ENCODE assay signal across 7 mouse cellular contexts in the genomic region with DNA sequence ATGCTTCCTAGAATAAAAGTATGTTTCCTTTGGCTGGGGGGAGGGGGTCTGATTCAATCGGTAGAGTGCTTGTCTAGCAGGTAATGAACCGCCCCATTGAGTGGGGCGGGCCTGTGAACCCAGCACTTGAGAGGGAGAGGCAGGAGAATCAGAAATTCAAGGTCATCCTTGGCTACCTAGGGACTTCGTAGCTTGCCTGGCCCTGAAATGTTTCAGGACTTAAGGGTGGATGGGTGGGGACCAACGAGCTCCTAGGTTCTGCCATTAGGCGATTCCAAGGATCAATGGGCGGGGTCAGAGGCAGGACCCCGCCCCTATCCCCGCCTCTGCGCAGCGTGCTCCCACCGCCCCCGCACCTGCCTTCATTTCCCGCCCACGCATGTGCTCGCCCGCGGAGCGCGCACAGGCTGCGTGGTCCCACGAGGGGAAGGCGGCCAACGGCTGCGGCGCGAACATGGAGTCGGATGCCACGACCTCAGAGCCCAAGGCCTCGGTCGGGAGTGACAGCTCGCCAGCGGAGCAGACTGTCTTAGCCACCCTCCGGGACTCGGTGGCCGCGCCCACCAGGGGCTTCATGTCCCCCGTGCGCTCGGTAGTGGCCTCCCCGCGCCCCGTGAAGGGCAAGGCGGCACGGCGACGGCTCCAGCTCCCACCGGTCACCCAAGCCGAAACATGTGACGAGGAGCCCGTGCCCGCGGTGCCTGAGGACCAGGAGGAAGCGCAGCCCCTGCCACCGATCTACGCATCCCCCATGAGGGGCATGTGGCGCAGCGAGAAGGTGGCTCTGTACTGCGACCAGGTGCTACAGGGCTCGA. TPM values are rescaled to one million over a fixed set of nuclear protein-coding genes. Genes with fewer than 3 reads are reported as not detected.
A peak's percentile ranks its signal among the peaks of the same experiment; 100 is the strongest.
DNase-seq lines count a peak whose midpoint lies in the region; ATAC-seq lines count a peak whose summit lies in the region.

TSS of gene Shcbp1l (plus strand) at position 393 of the 815 bp plus-strand sequence.

- H3K9me3 ChIP-seq in embryonic facial prominence, embryonic 12.5 days: no peaks in the 10 kb centered on the region
- H3K9me3 ChIP-seq in limb, embryonic 10.5 days (replicated peaks): no peaks in the 10 kb centered on the region
- no peaks in the 10 kb centered on the region for H3K9me3 ChIP-seq in midbrain, embryonic 12.5 days

- H3K4me2 ChIP-seq in embryonic facial prominence, embryonic 12.5 days (replicated peaks): peak within 1 kb of the TSS; percentile 98
- H3K4me2 ChIP-seq in midbrain, embryonic 12.5 days (replicated peaks): peak within 1 kb of the TSS; percentile 98

- peak within 1 kb of the TSS; percentile 53 for H3K9ac ChIP-seq in embryonic facial prominence, embryonic 12.5 days
- H3K9ac ChIP-seq in midbrain, embryonic 12.5 days (replicated peaks): peak within 1 kb of the TSS; percentile 52

- H3K36me3 ChIP-seq in embryonic facial prominence, embryonic 12.5 days: no peaks in the 10 kb centered on the region
- H3K36me3 ChIP-seq in limb, embryonic 10.5 days: no peaks in the 10 kb centered on the region
- no peaks in the 10 kb centered on the region for H3K36me3 ChIP-seq in midbrain, embryonic 12.5 days

- WGBS in embryonic facial prominence, embryonic 12.5 days: 2% methylated on average over 60 of the region's 60 CpGs
- 2% methylated on average over 60 of the region's 60 CpGs for WGBS in limb, embryonic 10.5 days
- WGBS in midbrain, embryonic 12.5 days: 3% methylated on average over 58 of the region's 60 CpGs

- ATAC-seq in embryonic facial prominence, embryonic 12.5 days (ENCODE audit: insufficient number of reproducible peaks, insufficient read depth, low FRiP score, low TSS enrichment): peak; percentile 81; the same call in 1 of the 2 replicates
- ATAC-seq in midbrain, embryonic 12.5 days (ENCODE audit: low FRiP score, low read depth): peak; percentile 88

- H3K27me3 ChIP-seq in embryonic facial prominence, embryonic 12.5 days: peaks cover 16% of the 10 kb centered on the region
- H3K27me3 ChIP-seq in limb, embryonic 10.5 days (ENCODE audit: low read depth, poor library complexity, severe bottlenecking): peaks cover 36% of the 10 kb centered on the region
- peaks cover 31% of the 10 kb centered on the region for H3K27me3 ChIP-seq in midbrain, embryonic 12.5 days

- H3K4me1 ChIP-seq in embryonic facial prominence, embryonic 12.5 days: 0 out of 2 replicates have a peak, but pooled peaks cover 9% of the 10 kb centered on the region
- peaks cover 14% of the 10 kb centered on the region for H3K4me1 ChIP-seq in limb, embryonic 10.5 days
- H3K4me1 ChIP-seq in midbrain, embryonic 12.5 days: peaks cover 14% of the 10 kb centered on the region

- H3K27ac ChIP-seq in embryonic facial prominence, embryonic 12.5 days: no peak within 1 kb of the TSS
- peak within 1 kb of the TSS; percentile 57; the same call in 1 of the 2 replicates for H3K27ac ChIP-seq in limb, embryonic 10.5 days
- H3K27ac ChIP-seq in midbrain, embryonic 12.5 days (replicated peaks): no peak within 1 kb of the TSS

- peak; percentile 10 to 31 for DNase-seq in adrenal gland, postnatal 4 days (ENCODE audit: low spot score in 2 of 2)
- DNase-seq in heart, adult 11 months: peak; percentile 96
- DNase-seq in kidney, adult 18-20 months: peak; percentile 43
- DNase-seq in limb, embryonic 10.5 days (ENCODE audit: low spot score): peak; percentile 74
- DNase-seq in spleen, adult 18-20 months: peak; percentile 67 to 79

- peak within 1 kb of the TSS; percentile 54 for H3K4me3 ChIP-seq in embryonic facial prominence, embryonic 12.5 days
- peak within 1 kb of the TSS; percentile 69 for H3K4me3 ChIP-seq in limb, embryonic 10.5 days
- peak within 1 kb of the TSS; percentile 61 for H3K4me3 ChIP-seq in midbrain, embryonic 12.5 days

RNA-seq across cellular contexts. Expression of gene Shcbp1l, which starts in this region (rescaled TPM):
- 1 to 10 TPM in 1 of 2 experiments, under 1 TPM in 1; 0.67 to 1.2 TPM for total RNA-seq in adrenal gland, postnatal 4 days (2021)
- 0.29 and 0.32 TPM in 2 replicates for polyA plus RNA-seq in embryonic facial prominence, embryonic 12.5 days (2016; fragmentation: Nextera tagmentation; extraction: Ambion mirVana)
- polyA plus RNA-seq in limb, embryonic 10.5 days (2016; fragmentation: Nextera tagmentation; extraction: Ambion mirVana): 0.14 and 0.15 TPM in 2 replicates
- 0.17 and 0.22 TPM in 2 replicates for polyA plus RNA-seq in midbrain, embryonic 12.5 days (2016; fragmentation: Nextera tagmentation; extraction: Ambion mirVana)

Comparison
In these comparisons a context has a peak if more than half of its experiments do, and no peak if none do; other contexts are left out.
1. Peak in ATAC-seq, H3K4me3 ChIP-seq, H3K9ac ChIP-seq and H3K4me2 ChIP-seq in embryonic facial prominence, embryonic 12.5 days; RNA of the gene not detected or under 1 TPM.
2. Peak in DNase-seq, H3K4me3 ChIP-seq and H3K27ac ChIP-seq in limb, embryonic 10.5 days; RNA of the gene not detected or under 1 TPM.
3. Peak in ATAC-seq, H3K4me3 ChIP-seq, H3K9ac ChIP-seq and H3K4me2 ChIP-seq in midbrain, embryonic 12.5 days; RNA of the gene not detected or under 1 TPM.
4. DNase-seq: peak in every context shown above with its lines; median percentile 96 in heart, adult 11 months; 74 in limb, embryonic 10.5 days; 73 in spleen, adult 18-20 months; 43 in kidney, adult 18-20 months; 20 in adrenal gland, postnatal 4 days.